Mouse (Mus musculus) liver, adult (tissue): ENCODE measurements at regions not wholly inside any gene's neighbourhood (a gene's known extent, or its start where the extent isn't known, plus 50 kb on each side); places are given as distances from the start of the nearest gene placed in this dataset.

Source experiments
- GATA4 ChIP-seq: IDR thresholded peaks from 2 replicates; pipeline ENCODE4 v1.6.1; 2014; ENCODE audit warnings: mild to moderate bottlenecking, low read length; ENCODE audit not compliant: insufficient replicate concordance

GRCm38 (mm10) chr4:82132851-82133250 lies 572.7 kb downstream of the Nfib start:
- no peak for TF ChIP-seq GATA4

- TF ChIP-seq GATA4: no peak
These were observed 573.2 kb downstream of the Nfib start for GRCm38 (mm10) chr4:82132326-82132725.

DNA sequence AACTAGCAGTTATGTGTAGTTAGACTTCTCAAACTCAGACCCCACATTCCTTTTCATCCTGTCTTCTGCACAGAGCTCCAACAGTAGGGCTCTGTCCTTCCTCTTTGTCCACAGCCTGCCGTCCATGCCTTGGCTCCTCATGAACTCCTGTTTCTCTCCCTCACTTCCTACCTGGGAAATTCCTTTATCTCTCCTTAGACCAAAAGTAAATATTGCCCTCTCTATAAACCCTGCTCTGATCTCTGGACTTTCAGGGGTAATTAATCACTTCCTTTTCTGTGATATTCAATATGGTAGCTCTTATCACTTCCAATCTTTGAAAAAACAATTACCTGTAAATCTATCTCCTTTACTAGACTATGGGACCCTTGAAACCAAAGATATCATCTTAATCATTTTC lies 576.1 kb downstream of the Nfib start:
- no peak for TF ChIP-seq GATA4

DNA sequence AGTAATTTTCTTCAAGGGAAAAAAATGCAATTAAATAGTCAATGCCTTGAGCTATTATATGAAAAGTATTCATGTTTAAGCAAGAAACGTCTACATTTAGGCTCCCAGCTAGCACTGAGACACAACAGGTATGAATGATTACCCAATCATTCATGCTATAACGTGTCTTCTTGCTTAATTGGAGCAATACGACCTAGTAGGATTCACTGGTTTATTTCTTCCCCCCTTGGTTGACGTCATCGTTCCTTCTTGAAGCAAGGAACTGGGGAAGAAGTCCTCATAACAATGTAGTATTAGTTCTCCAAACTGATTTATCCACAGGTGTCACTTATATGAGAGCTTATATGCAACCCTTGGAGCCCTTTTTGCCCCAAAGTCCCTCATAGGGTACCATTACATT lies 581.8 kb downstream of the Nfib start:
- TF ChIP-seq GATA4: no peak

DNA sequence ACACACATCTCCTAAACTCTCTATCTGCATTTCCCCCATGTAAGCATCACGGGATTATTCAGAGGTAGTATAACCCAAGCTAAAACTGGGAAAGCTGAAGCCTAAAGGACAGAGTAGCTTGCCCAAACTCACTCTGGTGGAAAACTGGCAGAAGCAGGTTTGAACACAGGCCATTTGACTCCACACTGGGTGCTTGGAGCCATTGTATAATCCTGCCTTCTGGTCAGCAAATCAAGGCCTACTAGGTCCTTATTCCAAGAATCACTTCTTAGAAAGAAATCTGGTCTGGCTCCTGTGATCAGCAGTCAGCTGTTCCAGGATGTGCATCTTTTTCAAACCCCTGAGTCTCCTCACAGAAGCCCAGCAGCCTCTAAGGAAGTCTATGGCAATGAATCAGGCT lies 582.4 kb downstream of the Nfib start:
- no peak for TF ChIP-seq GATA4

DNA sequence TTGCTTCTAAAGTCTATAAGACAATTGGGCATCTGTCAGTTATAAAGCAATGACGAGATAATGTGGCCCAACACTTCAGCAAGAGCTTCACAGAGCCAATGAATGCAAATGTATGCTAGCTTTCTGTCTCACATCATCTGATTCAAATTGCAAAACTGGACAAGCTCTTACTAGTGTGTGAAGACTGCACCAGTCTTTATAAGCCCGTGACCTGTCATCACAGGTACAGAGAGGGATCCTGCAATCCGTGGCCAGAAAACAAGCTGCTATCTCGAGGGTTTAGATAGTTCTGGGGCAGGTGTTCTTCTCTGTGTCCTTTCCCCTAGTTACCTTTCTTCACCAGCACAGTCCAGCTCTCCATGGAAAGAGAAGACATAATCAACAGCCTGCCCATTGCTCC lies 584.8 kb downstream of the Nfib start:
- no peak for TF ChIP-seq GATA4

DNA sequence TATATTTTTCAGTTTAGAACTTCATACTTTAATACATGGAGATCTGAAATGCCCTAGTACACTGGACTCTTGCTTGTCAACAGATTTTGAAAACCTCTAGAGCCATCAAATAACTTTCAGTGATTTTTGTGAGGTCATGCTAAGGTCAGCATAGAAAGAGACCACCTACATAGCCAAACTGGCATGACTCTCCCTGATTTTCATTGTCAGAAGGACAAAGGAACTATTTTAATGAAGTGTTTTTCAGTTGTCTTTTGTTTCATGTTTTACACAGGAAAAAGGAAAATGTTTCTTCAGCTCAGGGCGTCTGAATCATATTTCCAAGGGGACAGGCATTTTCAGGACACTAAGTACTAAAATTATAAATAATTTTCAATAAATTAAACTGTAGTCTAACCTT lies 585.2 kb downstream of the Nfib start:
- no peak for TF ChIP-seq GATA4

GRCm38 (mm10) chr4:82101837-82102236 lies 603.7 kb downstream of the Nfib start:
- TF ChIP-seq GATA4: no peak

GRCm38 (mm10) chr4:82099970-82100368 lies 605.6 kb downstream of the Nfib start:
- no peak for TF ChIP-seq GATA4

GRCm38 (mm10) chr4:82098986-82099969 lies 606.3 kb downstream of the Nfib start:
- no peak for TF ChIP-seq GATA4

GRCm38 (mm10) chr4:82092296-82093230 lies 613.0 kb downstream of the Nfib start:
- TF ChIP-seq GATA4: no peak

DNA sequence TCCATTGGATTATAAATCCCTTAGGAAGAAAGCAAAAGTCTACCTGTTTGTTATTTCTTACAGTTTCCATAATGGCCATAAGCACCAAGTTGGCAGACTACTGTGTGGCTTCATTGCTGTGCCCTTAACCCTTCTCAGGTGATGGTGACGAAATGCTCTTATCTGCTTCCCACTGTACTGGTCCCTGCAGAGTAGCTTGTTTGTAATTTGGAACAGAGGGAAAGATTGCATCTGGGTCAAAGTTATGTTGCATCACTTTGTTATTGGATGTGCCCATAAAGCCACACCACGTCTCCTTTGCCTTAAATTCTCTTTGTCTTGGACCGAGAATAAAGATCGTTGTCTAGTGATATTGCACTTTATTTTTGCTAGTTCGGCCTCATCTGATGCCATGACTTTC lies 615.9 kb downstream of the Nfib start:
- TF ChIP-seq GATA4: peak; percentile 55; the same call in 1 of the 2 replicates

DNA sequence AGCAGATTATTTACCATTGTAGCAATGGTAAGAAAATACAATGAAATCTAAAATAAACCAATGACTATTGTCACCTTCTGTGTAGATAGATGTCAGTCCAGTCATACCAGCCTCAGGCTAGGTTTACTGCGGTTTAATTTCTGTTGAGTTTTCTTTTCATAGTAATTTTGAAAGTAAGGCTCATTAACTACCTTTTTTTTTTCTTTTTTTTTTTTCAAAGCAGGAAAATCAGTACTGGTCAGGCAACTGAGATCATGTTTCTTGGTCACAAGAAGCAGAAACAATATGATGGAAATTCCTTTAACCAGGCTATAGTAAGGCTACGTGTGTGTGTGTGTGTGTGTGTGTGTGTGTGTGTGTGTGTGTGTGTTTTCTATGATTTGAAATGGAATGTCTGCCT lies 622.0 kb downstream of the Nfib start:
- no peak for TF ChIP-seq GATA4

GRCm38 (mm10) chr4:82068050-82068449 lies 625.4 kb upstream of the Mpdz start:
- TF ChIP-seq GATA4: no peak

DNA sequence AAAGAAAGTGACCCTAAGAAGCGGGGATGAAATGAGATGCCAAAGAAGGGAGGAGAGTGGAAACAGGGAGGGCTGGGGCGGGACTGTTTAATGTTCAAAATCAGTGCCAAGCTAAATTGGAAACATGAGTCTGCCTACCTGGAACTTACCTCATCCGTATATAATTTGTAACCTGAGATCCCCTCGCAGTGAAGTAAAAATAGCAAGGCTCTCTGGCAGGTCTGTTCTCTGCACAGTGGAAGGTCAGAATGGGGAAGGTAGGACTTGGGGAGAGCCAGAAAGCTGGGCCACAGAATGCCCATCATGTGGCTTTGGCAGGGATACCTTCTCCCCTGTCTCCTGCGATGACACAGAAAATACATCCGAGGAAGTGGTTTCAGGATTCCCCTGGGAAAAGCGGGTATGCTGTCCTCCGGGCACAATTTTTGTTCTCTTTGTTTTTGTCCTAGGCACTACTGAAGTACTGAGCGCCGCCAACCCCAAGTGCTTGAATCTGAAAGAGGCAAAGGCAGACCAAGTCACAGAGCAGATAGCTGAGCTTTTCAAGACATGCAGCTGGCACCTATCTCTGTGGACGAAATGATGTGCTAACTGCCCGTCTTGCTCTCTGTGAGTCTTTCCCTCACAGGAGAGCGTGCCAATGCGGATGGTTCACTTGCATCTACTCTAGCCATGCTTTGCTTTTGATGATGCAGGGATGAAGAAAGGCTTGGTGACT lies 623.2 kb upstream of the Mpdz start:
- TF ChIP-seq GATA4: no peak
